Mouse (Mus musculus) bone marrow macrophage, adult 2 months (primary cell): ENCODE results near the gene Dqx1.

ENCODE experiments used
- CTCF ChIP-seq: IDR thresholded peaks from 2 replicates; pipeline ENCODE4 v1.5.1; 2012; ENCODE audit warnings: low read depth, mild to moderate bottlenecking, low read length, moderate library complexity
- POLR2A ChIP-seq: IDR thresholded peaks from 2 replicates; pipeline ENCODE4 v1.6.1; 2012; ENCODE audit warnings: mild to moderate bottlenecking, low read depth, low read length, borderline replicate concordance

DNA sequence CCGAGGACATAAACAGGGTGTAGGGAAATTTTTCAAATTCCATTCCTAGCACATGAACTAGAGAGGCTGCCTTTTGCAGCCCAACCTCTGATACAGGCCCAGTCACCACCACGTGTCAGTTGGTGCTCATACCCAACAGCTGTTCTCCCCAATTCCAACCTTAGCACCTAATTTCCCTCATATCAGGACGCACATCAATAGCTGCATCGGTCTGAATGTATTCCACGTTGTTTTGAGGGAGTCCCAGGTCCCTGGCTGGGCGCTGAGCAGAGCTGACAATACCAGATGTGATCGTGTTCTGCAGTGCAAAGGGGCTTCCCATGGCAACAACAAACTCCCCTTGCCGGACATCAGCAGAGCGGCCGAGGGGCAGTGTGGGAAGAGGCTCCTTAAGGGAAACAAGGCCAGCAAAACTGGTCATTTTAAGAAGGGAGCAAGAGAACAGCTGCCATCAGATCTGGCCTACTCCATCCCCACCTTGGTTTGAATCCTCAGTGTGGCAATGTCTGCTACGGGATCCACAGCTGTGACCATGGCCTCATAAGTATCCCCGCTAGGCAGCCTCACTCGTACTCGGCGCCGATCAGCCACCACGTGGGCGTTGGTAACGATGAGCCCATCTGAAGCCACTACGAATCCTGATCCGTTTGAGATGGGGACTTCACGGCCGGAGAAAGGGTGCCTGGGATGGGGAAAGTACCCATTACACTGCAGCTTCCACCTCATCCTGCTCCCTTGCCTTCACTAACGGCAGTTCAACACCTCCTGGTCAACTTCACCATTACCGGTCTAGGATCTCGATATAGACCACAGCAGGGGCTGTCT, 4.3 kb upstream of the Dqx1 start:
- TF ChIP-seq CTCF, result peak; percentile 4; the same call in 1 of the 2 replicates
- no peak for TF ChIP-seq POLR2A
